Mouse (Mus musculus) myocyte (in vitro differentiated cells): ENCODE results near the gene Flt3. TPM values are rescaled to one million over a fixed set of nuclear protein-coding genes. Genes with fewer than 3 reads are reported as not detected.
A peak's percentile ranks its signal among the peaks of the same experiment; 100 is the strongest.

ENCODE experiments used
- H3K27me3 ChIP-seq: one replicate; pipeline ENCODE4 v1.6.1; 2011; ENCODE audit not compliant: control insufficient read depth, insufficient read depth, insufficient read length
- H3K36me3 ChIP-seq: one replicate; pipeline ENCODE4 v1.6.1; 2011; ENCODE audit not compliant: control insufficient read depth, insufficient read depth
- H3K4me2 ChIP-seq: one replicate; pipeline ENCODE4 v1.6.1; 2011; ENCODE audit warnings: low read depth, control low read depth
- H3K4me3 ChIP-seq: one replicate; pipeline ENCODE4 v1.5.1; 2011; ENCODE audit warnings: mild to moderate bottlenecking, control low read depth, moderate library complexity
- H3K79me2 ChIP-seq: one replicate; pipeline ENCODE4 v1.6.1; 2011; ENCODE audit not compliant: control insufficient read depth, insufficient read depth
- H3ac ChIP-seq: one replicate; pipeline ENCODE4 v1.6.1; 2011; ENCODE audit not compliant: control insufficient read depth, insufficient read length
- CEBPB ChIP-seq: IDR thresholded peaks from 2 replicates; pipeline ENCODE4 v1.6.1; 2011; ENCODE audit warnings: mild to moderate bottlenecking, moderate library complexity; ENCODE audit not compliant: poor library complexity, insufficient read depth, severe bottlenecking
- E2F4 ChIP-seq: IDR thresholded peaks from one replicate; pipeline ENCODE4 v1.6.1; 2011; ENCODE audit warnings: mild to moderate bottlenecking, control low read depth, moderate library complexity; ENCODE audit not compliant: insufficient read depth
- MAX ChIP-seq: IDR thresholded peaks from one replicate; pipeline ENCODE4 v1.6.1; 2011; ENCODE audit warnings: low read depth, mild to moderate bottlenecking, control low read depth
- MYOD1 ChIP-seq, 3 experiments: IDR thresholded peaks; one replicate each; pipeline ENCODE4 v1.6.1; 2011; ENCODE audit warnings: control low read depth in 2 of 3, low read depth in 2 of 3, mild to moderate bottlenecking in 2 of 3, moderate library complexity in 1 of 3; ENCODE audit not compliant: insufficient read length in 2 of 3, control insufficient read depth in 1 of 3
- MYOG ChIP-seq, 3 experiments: IDR thresholded peaks; one replicate each; pipeline ENCODE4 v1.6.1; 2011; ENCODE audit warnings: control low read depth in 2 of 3, low read depth in 2 of 3, mild to moderate bottlenecking in 2 of 3; ENCODE audit not compliant: insufficient read length in 2 of 3, control insufficient read depth in 1 of 3, insufficient read depth in 1 of 3
- POLR2A ChIP-seq: IDR thresholded peaks from one replicate; pipeline ENCODE4 v1.6.1; 2011; ENCODE audit warnings: low read depth, mild to moderate bottlenecking, control low read depth, moderate library complexity; ENCODE audit not compliant: insufficient read length
- POLR2AphosphoS2 ChIP-seq: IDR thresholded peaks from one replicate; pipeline ENCODE4 v1.6.1; 2011; ENCODE audit warnings: low read depth, control low read depth; ENCODE audit not compliant: insufficient read length
- REST ChIP-seq: IDR thresholded peaks from one replicate; pipeline ENCODE4 v1.6.1; 2011; ENCODE audit warnings: mild to moderate bottlenecking, control low read depth, moderate library complexity; ENCODE audit not compliant: insufficient read depth, insufficient read length
- SRF ChIP-seq: IDR thresholded peaks from one replicate; pipeline ENCODE4 v1.6.1; 2011; ENCODE audit warnings: low read depth; ENCODE audit not compliant: control insufficient read depth, insufficient read length
- TCF12 ChIP-seq: IDR thresholded peaks from one replicate; pipeline ENCODE4 v1.6.1; 2011; ENCODE audit warnings: mild to moderate bottlenecking, control low read depth; ENCODE audit not compliant: poor library complexity, insufficient read depth, severe bottlenecking
- TCF3 ChIP-seq: IDR thresholded peaks from one replicate; pipeline ENCODE4 v1.6.1; 2011; ENCODE audit warnings: low read depth, control low read depth; ENCODE audit not compliant: insufficient read length
- USF1 ChIP-seq: IDR thresholded peaks from one replicate; pipeline ENCODE4 v1.6.1; 2011; ENCODE audit warnings: low read depth, mild to moderate bottlenecking, control low read depth, moderate library complexity
- polyA plus RNA-seq: library from polyadenylated mRNA; unstranded; fragments of >200 nt; fragmentation: generic; extraction: Trizol; gene quantifications from one replicate; pipeline ENCODE4 v1.2.1, GENCODE M21; 2012; ENCODE audit warnings: missing spikeins

Flt3 gene
- 0.01 TPM for polyA plus RNA-seq

GRCm38 (mm10) chr5:147399843-147400504, at the start of gene Flt3:
Flt3 (minus strand) TSS chr5:147400489.
- Histone ChIP-seq H3K4me2 (peak within 1 kb of the TSS; percentile 55), H3K4me3 (no peak within 1 kb of the TSS), H3K79me2 (no peaks in the 10 kb centered on the region), H3K36me3 (no peaks in the 10 kb centered on the region), H3K27me3 (peaks cover 15% of the 10 kb centered on the region), H3ac (no peak within 1 kb of the TSS)
- TF ChIP-seq MYOD1 (IDR thresholded peaks at IDR 0.05; ENCODE audit: control insufficient read depth in 1 of 3, insufficient read length in 2 of 3, low read depth in 2 of 3) (no peak), REST (no peak), TCF3 (no peak), SRF (no peak), USF1 (no peak), POLR2A (no peak), MAX (no peak), POLR2AphosphoS2 (no peak), MYOG (IDR thresholded peaks at IDR 0.05; ENCODE audit: control insufficient read depth in 1 of 3, insufficient read depth in 1 of 3, insufficient read length in 2 of 3, low read depth in 2 of 3) (no peak), CEBPB (no peak), E2F4 (no peak)

- no peak for TF ChIP-seq MAX
- TF ChIP-seq USF1: no peak
- TF ChIP-seq MYOD1 (IDR thresholded peaks at IDR 0.05; ENCODE audit: control insufficient read depth in 1 of 3, insufficient read length in 2 of 3, low read depth in 2 of 3): no peak
- TF ChIP-seq TCF12: no peak
- TF ChIP-seq SRF: no peak
- TF ChIP-seq CEBPB: no peak
- no peak for TF ChIP-seq REST
- TF ChIP-seq TCF3: no peak
- Histone ChIP-seq H3K36me3 (peaks cover 4% of the 10 kb centered on the region), H3K27me3 (no peaks in the 10 kb centered on the region), H3ac (no peak overlapping the region), H3K4me3 (no peak overlapping the region), H3K79me2 (peaks cover 76% of the 10 kb centered on the region), H3K4me2 (peak overlapping the region; percentile 25)
These were observed 48.6 kb upstream of the Flt3 start for GRCm38 (mm10) chr5:147448933-147449332.

DNA sequence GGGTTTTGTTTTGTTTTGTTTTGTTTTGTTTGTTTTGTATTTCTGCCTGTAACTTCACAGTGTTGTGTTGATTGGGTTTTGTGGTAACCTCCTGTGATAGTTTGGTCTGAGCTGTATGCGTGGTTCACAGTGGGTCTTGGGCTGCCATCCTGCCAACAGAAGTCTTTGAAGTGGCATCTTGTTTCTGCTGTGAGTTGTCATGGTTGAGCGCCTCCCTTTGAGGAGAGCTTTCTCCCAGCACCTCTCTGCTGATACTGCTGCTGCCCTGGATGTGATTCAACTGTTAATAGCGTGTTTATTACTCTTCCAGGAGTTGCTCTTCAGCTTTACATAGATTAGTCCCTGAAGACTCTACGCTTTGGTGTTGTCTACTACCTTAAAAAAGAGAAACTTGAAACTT, 48.2 kb upstream of the Flt3 start:
- H3K4me2 ChIP-seq: peak overlapping the region; percentile 25
- H3K79me2 ChIP-seq: peaks cover 80% of the 10 kb centered on the region
- peaks cover 4% of the 10 kb centered on the region for H3K36me3 ChIP-seq
- H3K4me3 ChIP-seq: no peak overlapping the region
- TF ChIP-seq REST: no peak
- TF ChIP-seq TCF3: no peak
- TF ChIP-seq MYOG (IDR thresholded peaks at IDR 0.05; ENCODE audit: control insufficient read depth in 1 of 3, insufficient read depth in 1 of 3, insufficient read length in 2 of 3, low read depth in 2 of 3): no peak
- TF ChIP-seq MYOD1 (IDR thresholded peaks at IDR 0.05; ENCODE audit: control insufficient read depth in 1 of 3, insufficient read length in 2 of 3, low read depth in 2 of 3): no peak
- TF ChIP-seq MAX: no peak
- no peak for TF ChIP-seq E2F4
- TF ChIP-seq CEBPB: no peak
- no peak for TF ChIP-seq TCF12
- TF ChIP-seq SRF: no peak
- no peak for TF ChIP-seq USF1
- TF ChIP-seq POLR2A: no peak
- no peak for TF ChIP-seq POLR2AphosphoS2
- H3K27me3 ChIP-seq: no peaks in the 10 kb centered on the region
- H3ac ChIP-seq: no peak overlapping the region

DNA sequence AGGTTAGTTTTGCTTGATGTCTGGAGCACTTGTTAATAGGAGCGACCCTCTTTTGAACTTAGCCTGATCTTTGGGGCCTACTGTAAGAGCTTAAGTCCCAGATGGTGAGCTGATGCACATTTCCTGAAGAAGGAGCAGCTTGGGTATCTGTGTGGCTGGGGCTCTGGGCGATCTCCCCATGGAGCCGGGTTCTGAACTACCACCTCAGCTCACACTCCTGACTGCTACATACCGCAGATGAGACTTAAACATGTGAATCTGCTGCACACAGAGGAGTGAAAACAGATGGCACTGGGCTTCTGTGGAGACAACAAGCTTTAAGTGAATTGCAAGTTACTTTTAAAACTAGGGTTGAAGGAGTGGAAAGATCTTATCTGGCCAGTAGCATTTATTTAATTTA, 45.0 kb upstream of the Flt3 start:
- peaks cover 97% of the 10 kb centered on the region for H3K79me2 ChIP-seq
- H3K4me2 ChIP-seq: no peak overlapping the region
- no peaks in the 10 kb centered on the region for H3K27me3 ChIP-seq
- TF ChIP-seq MAX (no peak), TCF12 (no peak), CEBPB (no peak), MYOG (IDR thresholded peaks at IDR 0.05; ENCODE audit: control insufficient read depth in 1 of 3, insufficient read depth in 1 of 3, insufficient read length in 2 of 3, low read depth in 2 of 3) (no peak), E2F4 (no peak), USF1 (no peak), REST (no peak), TCF3 (no peak), SRF (no peak), POLR2A (no peak), MYOD1 (IDR thresholded peaks at IDR 0.05; ENCODE audit: control insufficient read depth in 1 of 3, insufficient read length in 2 of 3, low read depth in 2 of 3) (no peak), POLR2AphosphoS2 (no peak)
- no peaks in the 10 kb centered on the region for H3K36me3 ChIP-seq
- no peak overlapping the region for H3ac ChIP-seq
- no peak overlapping the region for H3K4me3 ChIP-seq

DNA sequence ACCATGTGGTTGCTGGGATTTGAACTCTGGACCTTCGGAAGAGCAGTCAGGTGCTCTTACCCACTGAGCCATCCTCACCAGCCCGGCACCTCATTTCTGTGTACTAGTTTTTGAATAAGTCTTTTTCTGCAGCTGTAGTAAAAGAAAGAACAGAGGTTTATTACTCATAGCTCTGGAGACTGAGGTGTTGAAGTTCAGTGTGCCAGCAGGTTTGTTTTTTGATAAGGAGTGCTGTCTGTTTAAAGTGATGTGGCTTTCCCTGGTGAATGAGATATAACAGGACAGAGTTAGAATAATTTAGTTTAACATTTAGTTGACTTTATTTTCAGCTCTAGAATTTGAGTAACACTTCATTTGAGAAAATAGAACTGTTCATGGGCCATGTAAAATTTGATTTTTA, 44.5 kb upstream of the Flt3 start:
- H3ac ChIP-seq: no peak overlapping the region
- no peak overlapping the region for H3K4me3 ChIP-seq
- H3K79me2 ChIP-seq: peaks cover 97% of the 10 kb centered on the region
- H3K4me2 ChIP-seq: no peak overlapping the region
- H3K27me3 ChIP-seq: no peaks in the 10 kb centered on the region
- TF ChIP-seq MYOD1 (IDR thresholded peaks at IDR 0.05; ENCODE audit: control insufficient read depth in 1 of 3, insufficient read length in 2 of 3, low read depth in 2 of 3): no peak
- H3K36me3 ChIP-seq: no peaks in the 10 kb centered on the region
